Mouse (Mus musculus) monocyte, adult 2 months (primary cell): ENCODE results near the gene Mafg.
"Not testable (repeated sequence)": the region's sequence is repeated elsewhere in the genome, so short reads cannot be mapped to it uniquely, and the experiment has no call there.

Experiments used
- DNase-seq, 2 experiments: peaks; one replicate each; pipeline ENCODE4 v3.0.0; 2022; ENCODE audit warnings: low spot score in 2 of 2, low read depth in 1 of 2

Gene Mafg

GRCm38 (mm10) chr11:120598283-120598989, 35.0 kb downstream of the Mafg start, which contains the start of the genes Alyref and Anapc11:
Gene Alyref, minus strand, starts transcription at chr11:120598365.
Gene Anapc11, plus strand, starts transcription at chr11:120598421.
- peak; percentile 85 to 89 for DNase-seq

GRCm38 (mm10) chr11:120597240-120598235, 35.9 kb downstream of the Mafg start:
- no peak for DNase-seq

GRCm38 (mm10) chr11:120588531-120588930, 44.9 kb downstream of the Mafg start:
- no peak for DNase-seq

GRCm38 (mm10) chr11:120583937-120584336, 49.5 kb downstream of the Mafg start:
- DNase-seq, result no peak

- DNase-seq, result not testable (repeated sequence)
Observed at GRCm38 (mm10) chr11:120582982-120583293, 50.5 kb downstream of the Mafg start.

GRCm38 (mm10) chr11:120582268-120582981, 51.0 kb downstream of the Mafg start:
- peak in 1 of 2 experiments; percentile 18 for DNase-seq

- peak in 1 of 2 experiments; percentile 85 for DNase-seq
Observed at GRCm38 (mm10) chr11:120581490-120582267, 51.7 kb downstream of the Mafg start, which contains the start of gene Arhgdia. Gene Arhgdia, minus strand, starts transcription at chr11:120581624.

GRCm38 (mm10) chr11:120580871-120581331, 52.5 kb downstream of the Mafg start:
- peak in 1 of 2 experiments; percentile 51 for DNase-seq

GRCm38 (mm10) chr11:120580190-120580589, 53.2 kb downstream of the Mafg start:
- DNase-seq, result peak in 1 of 2 experiments; percentile 8

GRCm38 (mm10) chr11:120579316-120580107, 53.9 kb downstream of the Mafg start:
- DNase-seq, result peak in 1 of 2 experiments; percentile 62

GRCm38 (mm10) chr11:120578694-120579243, 54.6 kb downstream of the Mafg start:
- DNase-seq, result no peak

- DNase-seq, result no peak
Observed at GRCm38 (mm10) chr11:120578024-120578693, 55.2 kb downstream of the Mafg start.

- no peak for DNase-seq
Observed at GRCm38 (mm10) chr11:120577211-120578023, 56.0 kb downstream of the Mafg start.

GRCm38 (mm10) chr11:120576365-120576981, 56.9 kb downstream of the Mafg start:
- DNase-seq, result no peak

GRCm38 (mm10) chr11:120575940-120576339, 57.5 kb downstream of the Mafg start:
- DNase-seq, result no peak
